Mouse (Mus musculus) kidney, postnatal 14 days (tissue): Measurements from ENCODE around the gene Serpinb2.

Source experiments
- DNase-seq: peaks from one replicate; pipeline ENCODE4 v3.0.0; 2022; ENCODE audit warnings: mixed read lengths

The Serpinb2 gene

DNA sequence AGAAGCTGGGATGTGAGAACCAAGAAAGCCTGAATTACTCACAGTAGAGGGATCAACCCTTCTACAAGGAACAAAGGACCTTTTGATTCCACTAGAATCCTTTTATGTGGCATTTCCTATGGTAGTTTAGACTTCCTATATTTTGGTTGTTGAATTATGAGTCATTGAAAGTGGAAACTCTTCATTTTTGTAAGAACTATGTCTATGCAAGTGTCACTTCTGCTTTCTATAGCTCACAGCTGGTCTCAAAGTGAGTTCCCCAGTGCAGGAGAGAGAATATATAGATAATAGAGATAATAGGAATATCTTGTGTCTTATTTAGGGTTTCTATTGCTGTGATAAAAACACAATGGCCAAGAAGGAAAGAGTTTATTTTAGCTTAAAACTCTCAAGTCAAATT lies 71.7 kb downstream of the Serpinb2 start:
- DNase-seq, result no peak

DNA sequence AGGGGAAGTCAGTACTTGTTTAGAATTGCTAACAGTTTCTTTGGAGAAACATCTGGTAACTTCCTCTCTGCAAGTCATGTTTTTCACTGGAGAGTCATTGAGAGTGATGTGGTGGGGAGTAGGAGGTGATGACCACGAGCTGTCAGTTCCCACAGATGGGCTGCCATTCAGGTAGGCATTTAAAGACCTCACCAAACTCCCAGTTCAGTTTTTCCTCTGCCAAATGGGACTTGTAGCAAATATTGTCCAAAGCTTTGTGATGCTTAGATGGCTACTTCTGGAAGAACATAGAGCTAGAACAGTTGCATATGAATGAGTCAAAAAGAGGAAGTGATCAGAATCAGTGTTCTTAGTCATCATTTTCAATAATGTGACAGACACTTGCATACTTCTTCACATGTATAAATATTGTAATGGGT lies 72.7 kb downstream of the Serpinb2 start:
- DNase-seq, result no peak

DNA sequence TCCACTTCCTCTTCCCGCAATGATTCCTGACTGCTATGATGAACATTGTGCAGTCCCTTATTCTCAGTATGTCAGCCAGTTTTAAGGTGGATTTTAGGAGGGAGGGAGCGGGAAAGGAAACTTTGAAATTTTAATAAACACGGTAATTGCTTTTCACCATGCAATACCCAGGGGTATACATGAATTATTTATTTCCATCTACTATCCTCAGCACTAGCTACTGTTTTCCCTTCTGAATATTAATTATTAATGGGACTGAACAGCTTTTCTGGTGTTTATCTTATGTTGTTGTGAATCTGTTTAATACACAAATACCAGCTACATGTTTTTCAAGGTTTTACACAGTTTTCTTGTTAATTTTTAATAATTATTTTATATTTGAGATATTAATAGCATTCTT lies 73.7 kb downstream of the Serpinb2 start:
- DNase-seq, result no peak
